Mouse (Mus musculus) stomach, postnatal 0 days (tissue): ENCODE measurements around the gene Rae1. TPM values are rescaled to one million over a fixed set of nuclear protein-coding genes. Genes with fewer than 3 reads are reported as not detected.

Source experiments
- ATAC-seq: fragments of 200-750 bp; cut with Nextera tagmentation; 2 replicates; pipeline ENCODE4 v1.8.0; 2017; ENCODE audit not compliant: low FRiP score, low TSS enrichment
- DNase-seq: peaks from one replicate; pipeline ENCODE4 v3.0.0-alpha.2; 2016; ENCODE audit warnings: low spot score
- H3K27ac ChIP-seq: fragments of 300-500 bp; sonication (generic); replicated peaks from 2 replicates; pipeline ENCODE4 v1.5.1; 2014; ENCODE audit warnings: mild to moderate bottlenecking, control low read depth
- H3K27me3 ChIP-seq: fragments of 300-500 bp; sonication (generic); 2 replicates; pipeline ENCODE4 v1.6.1; 2014; ENCODE audit warnings: low read length; ENCODE audit not compliant: control insufficient read depth, insufficient read depth
- H3K36me3 ChIP-seq: fragments of 300-500 bp; sonication (generic); 2 replicates; pipeline ENCODE4 v1.6.1; 2014; ENCODE audit warnings: low read length, mixed read lengths; ENCODE audit not compliant: control insufficient read depth, insufficient read depth
- H3K4me1 ChIP-seq: fragments of 300-500 bp; sonication (generic); replicated peaks from 2 replicates; pipeline ENCODE4 v1.6.1; 2014; ENCODE audit warnings: antibody characterized with exemption; ENCODE audit not compliant: control insufficient read depth, insufficient read depth
- H3K4me2 ChIP-seq: fragments of 300-500 bp; sonication (generic); replicated peaks from 2 replicates; pipeline ENCODE4 v1.6.1; 2014; ENCODE audit warnings: low read depth, mild to moderate bottlenecking, control low read depth, moderate library complexity
- H3K4me3 ChIP-seq: fragments of 300-500 bp; sonication (generic); 2 replicates; pipeline ENCODE4 v1.5.1; 2014; ENCODE audit warnings: low read depth, low read length, control low read depth
- H3K9ac ChIP-seq: fragments of 300-500 bp; sonication (generic); 2 replicates; pipeline ENCODE4 v1.6.1; 2014; ENCODE audit warnings: mild to moderate bottlenecking, low read length, control low read depth, mixed read lengths
- H3K9me3 ChIP-seq: fragments of 300-500 bp; sonication (generic); 2 replicates; pipeline ENCODE4 v1.6.1; 2016; ENCODE audit warnings: low read length; ENCODE audit not compliant: control insufficient read depth
- CTCF ChIP-seq: IDR thresholded peaks from 2 replicates; pipeline ENCODE4 v1.5.1; 2016; ENCODE audit warnings: antibody characterized with exemption, low read depth, mild to moderate bottlenecking, moderate library complexity
- EP300 ChIP-seq: optimal IDR thresholded peaks from 2 replicates; pipeline ENCODE3; 2016; ENCODE audit warnings: antibody characterized with exemption
- WGBS: fragments of 180-500 bp; shearing (Covaris S2); extraction: QIAGEN DNeasy Blood & Tissue Kit; methylation state at CpG from one replicate; pipeline ENCODE4 v1.1.7; 2014; 5-methylcytosine and 5-hydroxymethylcytosine counted together
- polyA plus RNA-seq: library from polyadenylated mRNA; unstranded; fragments of >200 nt; fragmentation: Nextera tagmentation; extraction: Ambion mirVana; gene quantifications from 2 replicates; pipeline ENCODE4 v1.2.1, GENCODE M21; 2015

The Rae1 gene
- polyA plus RNA-seq, 1 experiment from 2014 or later: 68.7 TPM

DNA sequence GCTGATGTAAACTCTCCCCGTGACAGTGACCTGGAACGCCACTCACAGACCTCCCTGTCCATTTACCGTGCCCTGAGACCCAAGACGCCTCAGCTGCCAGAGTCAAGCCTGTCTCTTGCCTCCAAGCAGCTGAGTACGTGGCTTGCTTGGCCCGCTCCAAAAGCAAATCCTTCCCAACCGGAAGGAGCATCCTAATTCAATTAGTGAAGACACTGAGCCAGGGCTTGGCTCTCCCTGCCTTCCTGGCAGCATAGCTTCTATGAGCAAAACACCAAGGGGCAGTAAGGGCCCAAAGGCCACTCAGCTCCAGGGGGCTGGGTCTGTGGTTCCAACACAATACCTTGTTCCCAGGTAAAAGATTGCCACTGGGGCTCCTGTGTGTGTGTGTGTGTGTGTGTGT lies 25.2 kb upstream of the Rae1 start:
- no peaks in the 10 kb centered on the region for H3K4me1 ChIP-seq
- no peak overlapping the region for H3K27ac ChIP-seq
- H3K4me2 ChIP-seq: no peak overlapping the region
- H3K4me3 ChIP-seq: no peak overlapping the region
- no peaks in the 10 kb centered on the region for H3K36me3 ChIP-seq
- H3K9ac ChIP-seq: no peak overlapping the region
- DNase-seq (no peak), ATAC-seq (no peak)
- H3K27me3 ChIP-seq: no peaks in the 10 kb centered on the region
- no peaks in the 10 kb centered on the region for H3K9me3 ChIP-seq
- WGBS: 44% methylated on average over 7 of the region's 7 CpGs
- TF ChIP-seq CTCF: no peak
- no peak for TF ChIP-seq EP300

DNA sequence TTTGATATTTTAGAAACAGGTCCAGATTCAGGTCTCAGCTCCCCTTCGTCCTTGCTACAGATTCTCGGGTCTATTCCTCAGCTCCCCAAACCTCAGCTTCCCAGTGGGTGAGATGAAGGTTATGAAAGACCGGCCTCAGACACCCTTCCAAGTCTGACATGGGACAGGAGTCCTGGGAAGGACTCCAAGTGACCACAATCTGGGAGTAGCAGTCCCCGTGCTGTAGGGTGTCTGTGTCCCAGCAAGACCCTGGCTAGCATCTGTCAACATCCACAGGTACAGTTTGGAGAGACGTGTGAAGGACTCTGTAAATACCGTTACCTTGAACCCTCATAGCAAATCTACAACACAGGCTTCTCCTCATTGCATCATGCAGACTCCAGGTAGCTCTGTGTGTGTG lies 24.8 kb upstream of the Rae1 start:
- Histone ChIP-seq H3K27ac (no peak overlapping the region), H3K4me3 (no peak overlapping the region), H3K4me2 (no peak overlapping the region), H3K9me3 (no peaks in the 10 kb centered on the region), H3K4me1 (no peaks in the 10 kb centered on the region), H3K27me3 (no peaks in the 10 kb centered on the region), H3K9ac (no peak overlapping the region), H3K36me3 (no peaks in the 10 kb centered on the region)
- no peak for TF ChIP-seq CTCF
- TF ChIP-seq EP300: no peak
- no peak for ATAC-seq
- no peak for DNase-seq
- 82% methylated on average over 6 of the region's 6 CpGs for WGBS

DNA sequence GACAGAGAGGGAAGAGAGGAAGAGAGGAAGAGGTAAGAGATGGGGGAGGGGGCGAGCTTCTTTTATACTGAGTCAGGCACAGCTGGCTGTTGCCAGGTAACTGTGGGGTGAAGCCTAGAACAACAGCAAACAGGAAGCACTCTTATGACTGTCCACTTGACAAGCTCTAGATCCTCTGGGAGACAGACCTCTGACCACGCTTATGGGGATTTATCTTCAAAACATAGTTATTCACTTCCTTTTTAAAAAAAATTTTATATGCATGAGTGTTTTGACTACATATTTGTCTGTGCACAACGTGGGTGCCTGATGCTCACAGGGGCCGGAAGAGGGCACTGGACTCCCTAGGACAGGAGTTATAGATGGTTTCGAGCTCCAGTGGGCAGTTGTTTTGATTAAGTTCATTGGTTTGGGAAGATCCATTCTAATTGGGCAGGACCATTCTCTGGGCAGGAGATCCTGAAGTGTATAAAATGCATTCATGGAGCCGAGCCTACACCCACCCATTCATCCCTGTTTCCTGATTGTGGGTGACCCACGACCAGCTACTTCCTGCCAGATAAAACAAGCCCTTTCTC lies 23.2 kb upstream of the Rae1 start:
- DNase-seq (no peak), ATAC-seq (no peak)
- Histone ChIP-seq H3K4me1 (no peaks in the 10 kb centered on the region), H3K27ac (no peak overlapping the region), H3K4me3 (no peak overlapping the region), H3K4me2 (peak overlapping the region; percentile 20; the same call in 1 of the 2 replicates), H3K36me3 (no peaks in the 10 kb centered on the region), H3K9me3 (no peaks in the 10 kb centered on the region), H3K9ac (no peak overlapping the region), H3K27me3 (no peaks in the 10 kb centered on the region)
- WGBS: 37% methylated on average over 7 of the region's 7 CpGs
- TF ChIP-seq EP300: no peak
- no peak for TF ChIP-seq CTCF

DNA sequence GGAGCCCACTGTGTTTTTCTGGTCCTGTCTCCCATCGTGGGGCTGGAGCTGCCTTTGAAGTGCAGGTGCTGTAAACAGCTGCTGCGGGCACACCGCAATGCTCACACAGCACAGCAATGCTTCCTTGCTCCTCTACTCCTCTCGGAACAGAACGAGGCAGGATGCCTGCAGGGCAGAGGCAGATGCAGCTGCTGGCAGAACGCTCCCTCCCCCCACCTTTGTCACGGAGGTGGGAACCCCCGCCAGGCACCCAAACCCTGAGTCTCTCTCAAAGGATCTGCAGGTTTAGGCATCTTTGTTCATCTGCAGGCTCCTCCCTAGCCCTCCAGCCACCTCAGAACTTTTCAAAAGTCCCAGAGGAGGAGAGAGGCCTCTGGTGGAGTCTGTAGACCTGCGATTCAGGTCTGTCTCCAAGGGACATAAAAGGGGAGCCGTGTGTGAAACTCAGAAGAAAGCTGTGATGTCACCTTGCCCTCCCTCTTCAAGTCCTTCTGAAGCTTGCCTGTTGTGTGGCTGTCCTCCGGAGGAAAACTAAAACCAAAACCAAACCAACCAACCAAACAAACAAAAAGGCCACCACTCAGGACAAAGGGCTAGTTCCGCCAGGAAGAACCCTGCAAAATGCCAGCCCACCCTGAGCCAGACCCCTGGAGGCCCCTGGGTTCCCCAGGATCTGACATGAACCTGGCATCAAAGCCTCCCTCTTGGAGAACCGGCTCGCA lies 22.3 kb upstream of the Rae1 start, which contains the start of gene Spo11:
Gene Spo11 (plus strand): TSS at position 292 of the 722 bp plus-strand sequence.
- no peak for ATAC-seq
- H3K4me2 ChIP-seq: peak within 1 kb of the TSS; percentile 20; the same call in 1 of the 2 replicates
- H3K9ac ChIP-seq: no peak within 1 kb of the TSS
- no peak for DNase-seq
- no peak within 1 kb of the TSS for H3K4me3 ChIP-seq
- H3K4me1 ChIP-seq: no peaks in the 10 kb centered on the region
- TF ChIP-seq EP300: no peak
- no peak for TF ChIP-seq CTCF
- H3K9me3 ChIP-seq: no peaks in the 10 kb centered on the region
- H3K36me3 ChIP-seq: no peaks in the 10 kb centered on the region
- no peak within 1 kb of the TSS for H3K27ac ChIP-seq
- 27% methylated on average over 14 of the region's 14 CpGs for WGBS
- no peaks in the 10 kb centered on the region for H3K27me3 ChIP-seq

DNA sequence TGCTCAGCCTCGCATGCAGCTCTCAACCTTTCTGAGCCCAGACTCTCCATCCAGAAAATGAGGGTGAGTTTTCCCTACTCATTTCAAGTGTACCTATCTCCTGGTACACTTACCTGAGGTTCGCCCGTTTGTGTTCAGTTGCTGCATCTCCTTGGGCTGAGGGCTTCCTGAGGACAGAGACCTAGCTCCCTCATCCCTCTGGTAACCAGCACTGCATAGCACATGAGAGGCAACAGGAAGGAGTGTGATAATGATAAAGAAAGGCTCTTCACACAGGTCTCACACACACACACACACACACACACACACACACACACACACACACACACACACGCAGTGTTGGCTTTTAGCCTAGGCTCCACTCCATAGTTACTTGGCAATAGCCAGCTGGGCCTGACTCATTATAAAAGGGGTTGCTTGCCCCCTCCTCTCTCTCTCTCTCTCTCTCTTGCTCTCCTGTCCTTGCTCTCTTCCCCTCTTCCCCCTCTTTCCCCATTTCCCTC lies 21.7 kb upstream of the Rae1 start:
- no peak for TF ChIP-seq CTCF
- TF ChIP-seq EP300: no peak
- DNase-seq (no peak), ATAC-seq (no peak)
- Histone ChIP-seq H3K36me3 (no peaks in the 10 kb centered on the region), H3K9ac (no peak overlapping the region), H3K9me3 (no peaks in the 10 kb centered on the region), H3K4me1 (no peaks in the 10 kb centered on the region), H3K4me2 (no peak overlapping the region), H3K27me3 (no peaks in the 10 kb centered on the region), H3K27ac (no peak overlapping the region), H3K4me3 (no peak overlapping the region)
- 67% methylated on average over 4 of the region's 4 CpGs for WGBS
